Mouse (Mus musculus): ENCODE results near the gene Pdss2. TPM values are rescaled to one million over a fixed set of nuclear protein-coding genes. Genes with fewer than 3 reads are reported as not detected.
"Not testable (repeated sequence)": the region's sequence is repeated elsewhere in the genome, so short reads cannot be mapped to it uniquely, and the experiment has no call there.

Pdss2 gene
- total and polyA plus RNA-seq, 2 experiments from 2014 or later: 17.6 TPM

- H3K4me1 ChIP-seq (ENCODE audit: insufficient read depth, low read length): no peaks in the 10 kb centered on the region
- ATAC-seq (ENCODE audit: low FRiP score) (no peak), DNase-seq (ENCODE audit: low spot score) (no peak)
- TF ChIP-seq CTCF (IDR thresholded peaks at IDR 0.05): no peak
- WGBS: 87% methylated on average over 6 of the region's 6 CpGs
- H3K9me3 ChIP-seq (ENCODE audit: low read length): no peaks in the 10 kb centered on the region
- no peak overlapping the region for H3K27ac ChIP-seq (ENCODE audit: low read depth, low read length)
- H3K36me3 ChIP-seq (ENCODE audit: insufficient read depth, low read length): no peaks in the 10 kb centered on the region
- H3K4me2 ChIP-seq (ENCODE audit: low read depth, low read length, poor library complexity, severe bottlenecking): no peak overlapping the region
- no peaks in the 10 kb centered on the region for H3K27me3 ChIP-seq (ENCODE audit: insufficient read depth, low read length)
- no peak overlapping the region for H3K4me3 ChIP-seq (ENCODE audit: low read depth, low read length)
- H3K9ac ChIP-seq (replicated peaks; ENCODE audit: low read length, poor library complexity, severe bottlenecking): no peak overlapping the region
Observed at GRCm38 (mm10) chr10:43393818-43394217, 172.5 kb downstream of the Pdss2 start.

GRCm38 (mm10) chr10:43395824-43396223, 174.5 kb downstream of the Pdss2 start:
- no peak for DNase-seq (ENCODE audit: low spot score)
- Histone ChIP-seq H3K4me3 (ENCODE audit: low read depth, low read length) (no peak overlapping the region), H3K27me3 (ENCODE audit: insufficient read depth, low read length) (no peaks in the 10 kb centered on the region), H3K36me3 (ENCODE audit: insufficient read depth, low read length) (no peaks in the 10 kb centered on the region), H3K9ac (replicated peaks; ENCODE audit: low read length, poor library complexity, severe bottlenecking) (no peak overlapping the region), H3K9me3 (ENCODE audit: low read length) (no peaks in the 10 kb centered on the region), H3K27ac (ENCODE audit: low read depth, low read length) (no peak overlapping the region), H3K4me1 (ENCODE audit: insufficient read depth, low read length) (no peaks in the 10 kb centered on the region), H3K4me2 (ENCODE audit: low read depth, low read length, poor library complexity, severe bottlenecking) (no peak overlapping the region)
- WGBS: 88% methylated on average over 4 of the region's 4 CpGs
- ATAC-seq (ENCODE audit: low FRiP score): no peak
- TF ChIP-seq CTCF (IDR thresholded peaks at IDR 0.05): no peak

GRCm38 (mm10) chr10:43399596-43400316, 178.5 kb downstream of the Pdss2 start:
- Histone ChIP-seq H3K4me2 (ENCODE audit: low read depth, low read length, poor library complexity, severe bottlenecking) (no peak overlapping the region), H3K36me3 (ENCODE audit: insufficient read depth, low read length) (no peaks in the 10 kb centered on the region), H3K4me1 (ENCODE audit: insufficient read depth, low read length) (no peaks in the 10 kb centered on the region), H3K27ac (ENCODE audit: low read depth, low read length) (no peak overlapping the region), H3K9ac (replicated peaks; ENCODE audit: low read length, poor library complexity, severe bottlenecking) (no peak overlapping the region), H3K4me3 (ENCODE audit: low read depth, low read length) (no peak overlapping the region), H3K27me3 (ENCODE audit: insufficient read depth, low read length) (no peaks in the 10 kb centered on the region), H3K9me3 (ENCODE audit: low read length) (no peaks in the 10 kb centered on the region)
- 75% methylated on average over 7 of the region's 7 CpGs for WGBS
- DNase-seq (ENCODE audit: low spot score) (no peak), ATAC-seq (ENCODE audit: low FRiP score) (no peak)
- no peak for TF ChIP-seq CTCF (IDR thresholded peaks at IDR 0.05)

GRCm38 (mm10) chr10:43406107-43406506, 184.8 kb downstream of the Pdss2 start:
- WGBS: 100% methylated on average over 1 of the region's 1 CpGs
- H3K9ac ChIP-seq (replicated peaks; ENCODE audit: low read length, poor library complexity, severe bottlenecking): no peak overlapping the region
- no peaks in the 10 kb centered on the region for H3K27me3 ChIP-seq (ENCODE audit: insufficient read depth, low read length)
- TF ChIP-seq CTCF (IDR thresholded peaks at IDR 0.05): no peak
- H3K36me3 ChIP-seq (ENCODE audit: insufficient read depth, low read length): no peaks in the 10 kb centered on the region; the same call in 1 of the 2 replicates
- no peaks in the 10 kb centered on the region for H3K4me1 ChIP-seq (ENCODE audit: insufficient read depth, low read length)
- H3K9me3 ChIP-seq (ENCODE audit: low read length): no peaks in the 10 kb centered on the region
- H3K27ac ChIP-seq (ENCODE audit: low read depth, low read length): no peak overlapping the region
- DNase-seq (ENCODE audit: low spot score) (no peak), ATAC-seq (ENCODE audit: low FRiP score) (no peak)
- H3K4me2 ChIP-seq (ENCODE audit: low read depth, low read length, poor library complexity, severe bottlenecking): no peak overlapping the region
- no peak overlapping the region for H3K4me3 ChIP-seq (ENCODE audit: low read depth, low read length)

GRCm38 (mm10) chr10:43406885-43407284, 185.6 kb downstream of the Pdss2 start:
- H3K27me3 ChIP-seq (ENCODE audit: insufficient read depth, low read length): no peaks in the 10 kb centered on the region
- no peaks in the 10 kb centered on the region; the same call in 1 of the 2 replicates for H3K36me3 ChIP-seq (ENCODE audit: insufficient read depth, low read length)
- no peak for DNase-seq (ENCODE audit: low spot score)
- TF ChIP-seq CTCF (IDR thresholded peaks at IDR 0.05): no peak
- no peak for ATAC-seq (ENCODE audit: low FRiP score)
- H3K4me3 ChIP-seq (ENCODE audit: low read depth, low read length): no peak overlapping the region
- no peaks in the 10 kb centered on the region for H3K4me1 ChIP-seq (ENCODE audit: insufficient read depth, low read length)
- H3K9ac ChIP-seq (replicated peaks; ENCODE audit: low read length, poor library complexity, severe bottlenecking): no peak overlapping the region
- H3K4me2 ChIP-seq (ENCODE audit: low read depth, low read length, poor library complexity, severe bottlenecking): no peak overlapping the region
- no peak overlapping the region for H3K27ac ChIP-seq (ENCODE audit: low read depth, low read length)
- WGBS: 79% methylated on average over 12 of the region's 12 CpGs
- no peaks in the 10 kb centered on the region for H3K9me3 ChIP-seq (ENCODE audit: low read length)

- WGBS: 61% methylated on average over 10 of the region's 10 CpGs
- no peak overlapping the region for H3K4me3 ChIP-seq (ENCODE audit: low read depth, low read length)
- H3K4me1 ChIP-seq (ENCODE audit: insufficient read depth, low read length): no peaks in the 10 kb centered on the region
- H3K9me3 ChIP-seq (ENCODE audit: low read length): no peaks in the 10 kb centered on the region
- H3K9ac ChIP-seq (replicated peaks; ENCODE audit: low read length, poor library complexity, severe bottlenecking): no peak overlapping the region
- H3K4me2 ChIP-seq (ENCODE audit: low read depth, low read length, poor library complexity, severe bottlenecking): no peak overlapping the region
- no peaks in the 10 kb centered on the region for H3K27me3 ChIP-seq (ENCODE audit: insufficient read depth, low read length)
- ATAC-seq (ENCODE audit: low FRiP score) (no peak), DNase-seq (ENCODE audit: low spot score) (no peak)
- TF ChIP-seq CTCF (IDR thresholded peaks at IDR 0.05): no peak
- no peak overlapping the region for H3K27ac ChIP-seq (ENCODE audit: low read depth, low read length)
- H3K36me3 ChIP-seq (ENCODE audit: insufficient read depth, low read length): no peaks in the 10 kb centered on the region; the same call in 1 of the 2 replicates
Observed at GRCm38 (mm10) chr10:43409506-43410230, 188.4 kb downstream of the Pdss2 start.

GRCm38 (mm10) chr10:43411164-43411563, 189.9 kb downstream of the Pdss2 start:
- not testable (repeated sequence) for H3K9me3 ChIP-seq (ENCODE audit: low read length); DNase-seq (ENCODE audit: low spot score); H3K4me1 ChIP-seq (ENCODE audit: insufficient read depth, low read length); H3K27me3 ChIP-seq (ENCODE audit: insufficient read depth, low read length); H3K4me2 ChIP-seq (ENCODE audit: low read depth, low read length, poor library complexity, severe bottlenecking); ATAC-seq (ENCODE audit: low FRiP score); H3K27ac ChIP-seq (ENCODE audit: low read depth, low read length); H3K36me3 ChIP-seq (ENCODE audit: insufficient read depth, low read length); H3K4me3 ChIP-seq (ENCODE audit: low read depth, low read length); H3K9ac ChIP-seq (replicated peaks; ENCODE audit: low read length, poor library complexity, severe bottlenecking)
- over 99% methylated on average over 3 of the region's 3 CpGs for WGBS

Measured in midbrain, postnatal 0 days (tissue).